Mouse (Mus musculus): Measurements from ENCODE around the gene Rsph3b.
"Not testable (repeated sequence)": the region's sequence is repeated elsewhere in the genome, so short reads cannot be mapped to it uniquely, and the experiment has no call there.

Rsph3b gene

DNA sequence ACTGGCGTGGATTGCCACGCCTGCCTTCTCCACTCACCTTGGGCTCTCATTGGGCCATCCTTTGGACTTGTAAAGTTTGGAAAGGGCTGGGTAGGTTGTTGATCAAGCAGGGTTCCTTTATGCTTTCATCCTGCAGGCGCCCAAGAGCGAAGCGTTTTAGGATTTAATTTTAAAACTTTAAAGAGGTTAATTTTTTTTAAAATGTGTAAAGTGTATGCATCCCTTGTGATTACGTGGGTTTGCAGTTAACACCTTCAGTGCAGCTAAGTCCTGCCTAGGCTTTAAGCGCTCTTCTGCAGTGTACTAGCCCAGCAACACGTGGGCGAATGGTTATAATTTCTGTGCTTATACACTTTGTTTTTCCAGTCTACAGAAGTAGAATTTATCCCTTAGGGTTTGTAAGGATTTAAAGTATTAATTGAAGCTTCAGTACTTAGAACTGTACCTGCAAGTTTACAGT is 317 bp upstream of the Rsph3b start:
- not testable (repeated sequence) for DNase-seq

DNA sequence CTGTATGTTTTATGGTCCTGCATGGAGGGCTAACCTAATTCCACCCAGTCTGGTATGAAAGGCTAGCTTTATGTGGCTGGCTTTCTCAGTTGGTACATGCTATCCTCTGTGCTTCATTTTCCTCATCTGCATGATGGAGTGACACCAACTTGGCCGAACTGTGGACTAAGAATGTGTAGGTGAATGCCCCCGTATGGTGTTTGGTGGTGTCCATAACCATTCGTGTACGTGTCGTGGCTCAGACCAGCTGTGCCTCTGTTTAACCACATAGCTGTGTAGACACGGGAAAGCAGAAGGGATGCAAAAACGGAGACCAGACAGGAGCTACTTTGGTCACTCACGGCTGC is 872 bp downstream of the Rsph3b start:
- not testable (repeated sequence) for DNase-seq

GRCm38 (mm10) chr17:6942560-6942959 is 5.9 kb downstream of the Rsph3b start:
- not testable (repeated sequence) for DNase-seq

DNA sequence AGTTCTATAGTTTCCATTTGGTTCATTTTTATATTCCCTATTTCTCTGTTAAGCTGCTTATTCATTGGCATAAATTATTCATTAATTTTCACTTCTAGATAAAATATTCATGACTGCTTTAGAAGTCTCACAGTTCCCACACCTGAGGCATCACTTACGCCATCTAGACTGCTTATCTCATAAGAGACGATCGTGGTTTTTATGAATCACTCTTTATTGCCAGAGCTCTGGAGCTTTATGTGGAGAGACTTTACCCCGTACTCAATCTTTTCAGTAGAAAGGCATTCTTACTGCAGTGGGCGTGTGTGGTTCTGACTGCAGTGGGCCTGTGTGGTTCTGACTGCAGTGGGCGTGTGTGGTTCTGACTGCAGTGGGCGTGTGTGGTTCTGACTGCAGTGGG is 16.9 kb downstream of the Rsph3b start:
- not testable (repeated sequence) for DNase-seq

DNA sequence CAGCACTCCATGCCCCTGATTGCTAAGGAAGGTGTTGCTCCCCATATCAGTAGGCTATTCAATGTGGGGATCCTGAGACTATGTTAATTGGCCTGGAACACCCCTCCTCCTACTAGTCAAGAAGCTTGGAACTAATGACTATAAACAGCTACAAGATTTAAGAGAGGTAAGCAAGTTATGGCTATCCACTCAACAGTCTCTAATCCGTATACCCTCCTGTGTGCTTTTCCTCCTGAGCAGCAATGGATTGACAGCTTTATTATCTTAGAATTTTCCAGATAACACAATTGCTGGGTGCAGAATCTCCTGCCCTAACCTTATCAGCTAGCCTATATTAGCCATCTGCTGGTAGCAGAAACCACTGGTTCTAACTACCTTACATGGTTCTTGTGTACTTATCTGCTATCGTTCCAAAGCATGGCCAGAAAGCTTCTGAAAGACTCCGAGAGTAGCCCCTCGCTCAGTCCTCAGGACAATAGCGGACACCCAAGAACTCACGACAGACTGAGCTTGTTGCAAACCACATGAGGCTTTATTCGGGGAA is 28.1 kb downstream of the Rsph3b start:
- DNase-seq = not testable (repeated sequence)

- not testable (repeated sequence) for DNase-seq
Measured at GRCm38 (mm10) chr17:6919388-6919787, 29.1 kb downstream of the Rsph3b start.

- DNase-seq = not testable (repeated sequence)
Measured at GRCm38 (mm10) chr17:6915282-6915681, 33.2 kb downstream of the Rsph3b start.

DNA sequence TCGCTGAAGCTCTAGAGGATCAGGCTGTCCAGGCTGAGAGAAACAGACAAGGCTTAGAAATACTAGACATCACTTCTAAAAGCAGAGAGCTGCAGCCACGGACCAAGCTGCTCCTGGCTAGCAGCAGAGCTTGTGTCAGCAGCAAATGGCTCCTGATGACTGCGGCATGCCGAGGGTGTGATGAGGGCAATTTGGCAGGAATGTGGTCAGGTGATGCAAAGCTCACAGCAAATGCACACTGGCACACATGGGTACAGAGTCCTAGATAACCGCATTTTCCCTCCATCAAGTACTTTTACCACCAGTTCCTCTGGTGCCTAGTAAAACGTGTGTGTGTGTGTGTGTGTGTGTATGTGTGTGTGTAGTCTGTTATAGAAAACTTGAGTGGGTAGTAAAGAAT is 34.4 kb downstream of the Rsph3b start:
- not testable (repeated sequence) for DNase-seq

DNA sequence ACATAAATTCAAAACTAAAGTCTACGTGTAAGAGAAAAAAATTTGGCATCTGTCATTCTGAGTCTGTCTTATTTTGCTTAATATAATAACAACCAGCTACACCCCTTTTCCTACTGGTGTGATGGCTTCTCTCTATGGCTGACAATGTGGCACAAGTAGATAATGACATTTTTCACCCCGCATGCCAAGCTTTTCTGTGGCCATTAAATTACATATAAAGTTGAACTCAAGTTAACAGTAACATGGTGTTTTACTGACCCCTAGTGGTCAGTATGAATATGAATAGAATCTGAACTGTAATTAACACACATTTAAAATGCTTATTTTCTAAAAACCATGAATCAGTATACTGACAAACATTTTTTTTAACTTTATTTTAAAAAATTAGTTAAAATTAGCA is 48.1 kb downstream of the Rsph3b start:
- not testable (repeated sequence) for DNase-seq

DNA sequence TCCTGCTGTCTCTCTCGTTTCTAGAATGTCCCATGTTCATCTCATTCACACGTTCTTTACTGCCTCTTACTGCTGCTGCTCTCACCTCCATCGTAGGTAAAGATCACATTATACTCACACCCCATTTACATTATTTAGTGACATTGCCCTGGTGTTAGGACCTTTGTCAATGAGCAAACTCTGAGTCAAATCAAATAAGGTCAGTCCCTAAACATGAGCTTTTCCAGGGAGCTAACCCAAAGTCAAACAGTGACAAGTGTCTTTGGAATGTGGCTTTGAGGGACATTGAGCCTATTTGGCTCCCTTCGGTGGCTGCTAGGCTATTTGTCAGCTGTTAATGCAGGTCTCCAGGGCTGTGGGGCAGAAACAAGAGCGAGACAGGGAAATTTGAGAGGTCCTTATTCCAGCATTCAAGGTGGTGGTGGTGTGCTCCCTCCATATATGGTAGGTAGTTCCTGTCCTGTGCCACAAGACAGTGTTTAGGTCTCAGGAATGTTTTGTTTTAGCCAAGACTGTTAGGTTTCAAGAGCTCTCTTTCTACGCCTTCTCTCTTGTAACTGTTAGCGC is 50.4 kb downstream of the Rsph3b start:
- DNase-seq = not testable (repeated sequence)

DNA sequence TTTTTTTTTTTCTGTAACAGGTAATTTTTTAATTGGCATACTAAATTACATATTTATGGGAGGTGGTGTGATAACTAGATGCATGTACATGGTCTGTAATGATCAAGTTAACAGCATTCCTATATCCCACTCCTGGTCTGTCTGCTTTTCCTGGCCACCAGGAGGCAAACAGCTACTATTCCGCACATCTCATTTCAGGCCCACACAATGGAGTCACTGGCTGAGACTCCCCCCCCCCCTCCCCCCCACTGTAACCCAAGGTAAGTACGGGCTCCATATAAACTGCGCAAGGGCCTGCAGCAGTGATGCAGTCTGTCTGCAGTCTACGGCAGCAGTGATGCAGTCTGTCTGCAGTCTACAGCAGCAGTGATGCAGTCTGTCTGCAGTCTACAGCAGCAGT is 51.7 kb downstream of the Rsph3b start:
- no peak for DNase-seq

DNA sequence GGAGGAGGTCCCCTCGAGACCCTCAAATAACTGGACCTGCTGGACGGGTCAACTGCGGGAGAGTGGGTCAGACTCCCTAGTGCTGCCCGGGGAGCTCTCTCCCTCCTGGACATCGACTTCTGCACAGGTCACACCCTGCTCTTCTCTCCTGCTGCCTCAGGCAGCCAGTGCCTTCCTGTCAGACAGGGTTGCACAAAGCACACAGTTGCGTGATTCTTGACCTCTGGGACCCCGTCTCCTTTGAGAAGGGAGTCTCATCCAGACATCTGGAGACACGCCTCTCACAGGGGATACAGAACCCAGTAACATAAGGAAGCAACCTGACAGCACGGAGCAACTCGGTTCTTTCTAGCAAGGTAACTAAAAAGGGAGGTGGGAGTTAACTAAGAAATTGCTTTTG is 55.1 kb downstream of the Rsph3b start:
- DNase-seq = no peak

DNA sequence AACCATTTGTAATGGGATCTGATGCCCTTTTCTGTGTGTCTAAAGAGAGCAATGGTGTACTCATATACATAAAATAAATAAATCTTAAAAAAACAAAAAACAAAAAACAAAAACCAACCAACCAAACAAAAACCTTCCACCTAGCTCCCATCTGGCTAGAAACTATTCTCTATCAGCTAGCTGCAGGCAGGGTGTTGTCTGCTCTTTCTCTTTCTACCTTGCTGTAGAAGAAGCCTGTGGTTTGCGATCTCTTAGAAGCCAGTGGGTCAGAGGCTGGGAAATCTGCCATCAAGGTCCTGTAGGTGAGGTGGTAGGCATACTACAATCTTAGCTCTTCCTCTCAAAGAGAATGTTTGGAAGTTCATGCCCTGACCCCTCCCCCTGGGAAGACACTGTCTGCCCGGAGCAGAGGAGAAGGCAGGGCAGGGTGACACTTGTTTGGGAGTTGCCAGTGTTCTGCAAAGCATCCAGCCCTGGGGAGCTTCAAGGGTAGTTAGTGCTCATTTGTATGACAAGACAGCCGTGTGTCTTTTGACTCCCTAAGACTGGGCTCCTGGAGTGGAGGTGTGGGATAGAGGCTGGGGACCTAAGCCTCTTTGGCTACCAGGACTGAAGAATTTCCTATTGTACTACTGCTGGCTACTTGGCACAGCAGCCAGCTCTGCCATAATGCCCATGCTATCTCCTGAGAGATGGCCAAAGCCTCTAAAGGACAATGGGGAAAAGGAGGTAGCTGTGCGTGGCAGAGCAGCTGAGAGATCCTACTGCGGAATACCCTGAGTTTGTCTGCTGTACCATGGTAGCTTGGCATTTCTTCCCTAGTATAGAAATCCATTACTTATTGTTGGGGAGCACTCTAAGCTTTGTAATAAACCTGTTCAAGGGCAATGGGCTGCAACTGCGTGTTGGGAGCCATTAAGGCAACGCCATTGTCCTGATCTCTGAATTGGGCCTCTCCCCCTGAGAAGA is 56.2 kb downstream of the Rsph3b start:
- no peak for DNase-seq

- DNase-seq = no peak
Measured at GRCm38 (mm10) chr17:6886445-6886844, 62.0 kb downstream of the Rsph3b start.

- no peak for DNase-seq
Measured at GRCm38 (mm10) chr17:6884531-6884930, 64.0 kb downstream of the Rsph3b start.

GRCm38 (mm10) chr17:6881306-6881705 is 67.2 kb downstream of the Rsph3b start:
- no peak for DNase-seq

- no peak for DNase-seq
Measured at GRCm38 (mm10) chr17:6871421-6871820, 77.1 kb downstream of the Rsph3b start.

DNA sequence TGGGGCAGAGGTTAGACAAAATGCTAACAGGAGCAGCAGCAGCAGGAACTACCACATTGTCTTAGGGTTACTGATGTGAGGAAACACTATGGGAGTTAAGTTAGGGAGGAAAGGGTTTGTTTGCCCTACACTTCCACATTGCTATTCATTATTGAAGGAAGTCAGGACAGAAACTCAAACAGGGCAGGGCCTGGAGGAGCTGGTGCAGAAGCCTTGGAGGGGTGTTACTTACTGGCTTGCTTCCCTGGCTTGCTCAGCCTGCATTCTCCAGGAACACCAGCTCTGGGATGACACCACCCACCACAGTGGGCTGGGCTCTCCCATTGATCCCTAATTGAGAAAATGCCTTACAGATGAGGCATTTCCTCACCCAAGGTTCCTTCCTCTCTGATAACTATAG is 79.7 kb downstream of the Rsph3b start:
- no peak for DNase-seq

GRCm38 (mm10) chr17:6867740-6868139 is 80.7 kb downstream of the Rsph3b start:
- DNase-seq = no peak

DNA sequence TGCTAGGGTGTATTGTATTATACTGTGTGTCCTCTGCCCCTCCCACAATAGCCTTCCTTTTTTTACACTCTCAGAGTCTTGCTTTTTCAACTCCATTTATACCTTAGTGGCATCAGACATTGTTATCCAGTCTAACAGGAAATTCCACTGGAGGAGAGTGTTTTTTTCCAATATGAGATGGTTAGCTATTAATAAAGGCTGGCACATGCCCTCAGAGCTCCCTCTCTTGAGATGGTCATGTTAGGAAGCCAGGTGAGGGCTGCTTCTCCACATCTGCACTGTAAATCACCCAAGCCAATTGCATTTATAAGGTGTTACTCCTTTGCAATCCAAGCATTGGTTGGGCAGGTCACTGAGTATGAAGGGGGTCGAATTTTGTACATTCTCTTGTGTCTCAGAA is 81.9 kb downstream of the Rsph3b start:
- no peak for DNase-seq

DNA sequence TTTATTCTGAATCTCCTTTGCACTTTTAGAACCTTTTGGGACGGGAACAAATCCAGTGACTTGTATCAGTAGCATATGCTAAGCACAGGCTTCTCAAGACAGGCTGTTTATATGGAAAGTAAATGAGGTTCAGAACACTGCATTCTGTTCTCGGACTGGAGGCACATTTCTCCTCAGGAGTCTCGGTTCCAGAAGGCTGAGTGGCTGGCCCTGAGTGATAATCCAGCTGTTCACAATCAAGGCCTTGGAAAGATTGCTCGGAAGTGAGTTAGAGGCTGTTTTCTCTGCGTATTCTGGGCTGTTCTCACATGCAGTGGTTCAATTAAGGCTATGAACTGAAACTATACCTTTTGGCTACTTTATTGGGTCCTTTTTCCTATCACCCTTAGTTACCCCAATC is 82.9 kb downstream of the Rsph3b start:
- DNase-seq = no peak

DNA sequence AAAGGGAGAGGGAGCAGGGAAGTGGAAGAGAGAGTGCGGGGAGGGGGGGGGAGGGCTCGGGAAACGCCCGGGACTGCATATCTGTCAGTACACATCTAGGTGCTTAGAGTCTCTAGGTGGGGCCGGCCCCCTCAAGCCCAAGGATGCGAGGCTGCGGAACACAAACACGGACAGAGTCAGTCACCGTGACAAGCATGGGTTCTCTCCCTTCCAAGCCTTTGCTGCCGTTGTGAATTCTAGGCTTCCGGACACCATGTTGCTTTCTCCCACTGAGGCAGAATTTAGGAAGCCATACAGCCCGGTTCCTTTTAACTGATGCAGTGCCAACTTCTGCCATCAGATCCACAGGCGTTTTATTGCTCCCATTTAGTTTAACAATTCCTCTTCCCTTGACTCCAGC is 83.6 kb downstream of the Rsph3b start:
- DNase-seq = no peak

DNA sequence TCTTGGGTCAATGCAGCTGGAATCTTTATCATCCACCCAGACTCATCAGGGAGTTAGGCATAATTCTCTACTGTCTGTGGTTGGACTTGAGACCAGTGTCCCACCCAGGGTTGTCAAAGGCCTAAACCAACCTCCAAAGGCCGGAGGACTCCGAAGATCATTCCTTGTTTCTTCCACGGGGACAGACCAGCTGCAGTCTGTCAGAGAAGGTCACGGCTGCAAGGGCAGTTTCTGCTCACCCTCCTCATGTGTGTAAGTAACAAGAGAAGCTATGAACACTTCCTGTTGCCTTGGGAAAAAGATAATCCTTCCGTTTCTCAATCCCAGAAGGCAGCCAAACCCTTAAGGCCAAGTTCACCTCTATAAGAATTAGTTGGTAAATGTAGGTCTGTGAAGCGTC is 85.0 kb downstream of the Rsph3b start:
- DNase-seq = no peak

All from cerebellum, postnatal 25 days (tissue).